Mouse (Mus musculus) C2C12 (cell line): Measurements from ENCODE around the gene Cog1.

Experiments used
- CTCF ChIP-seq: IDR thresholded peaks from one replicate; pipeline ENCODE4 v1.5.1; 2011; ENCODE audit not compliant: control insufficient read depth, insufficient read depth, insufficient read length
- FOSL1 ChIP-seq: IDR thresholded peaks from one replicate; pipeline ENCODE4 v1.8.0; 2011; ENCODE audit warnings: mild to moderate bottlenecking, low read length; ENCODE audit not compliant: poor library complexity, insufficient read depth, severe bottlenecking
- MAX ChIP-seq: IDR thresholded peaks from one replicate; pipeline ENCODE4 v1.6.1; 2011; ENCODE audit warnings: mild to moderate bottlenecking, control low read depth
- MYOD1 ChIP-seq: IDR thresholded peaks from one replicate; pipeline ENCODE4 v1.6.1; 2011; ENCODE audit warnings: low read depth; ENCODE audit not compliant: control insufficient read depth, insufficient read length
- MYOG ChIP-seq: IDR thresholded peaks from one replicate; pipeline ENCODE4 v1.6.1; 2011; ENCODE audit not compliant: control insufficient read depth, insufficient read length; ENCODE audit errors: extremely low read depth
- USF1 ChIP-seq: IDR thresholded peaks from one replicate; pipeline ENCODE4 v1.6.1; 2011; ENCODE audit warnings: low read depth, mild to moderate bottlenecking, control low read depth, moderate library complexity

- no peak for TF ChIP-seq MYOG
- TF ChIP-seq CTCF: no peak
- TF ChIP-seq FOSL1: no peak
- TF ChIP-seq MYOD1: no peak
- TF ChIP-seq USF1: no peak
- TF ChIP-seq MAX: no peak
Measured at GRCm38 (mm10) chr11:113614476-113614875, 34.5 kb upstream of the Cog1 start.
